Mouse (Mus musculus) thymus, adult 2 months (tissue): ENCODE measurements around the gene Zc3hav1.

ENCODE experiments used
- CTCF ChIP-seq: fragments of 200-500 bp; IDR thresholded peaks from 2 replicates; pipeline ENCODE4 v1.5.1; 2012; ENCODE audit warnings: mild to moderate bottlenecking, control low read depth, low read length, moderate library complexity, borderline replicate concordance; ENCODE audit not compliant: control insufficient read depth, poor library complexity, insufficient read depth; ENCODE audit errors: extremely low read depth
- POLR2A ChIP-seq: fragments of 200-500 bp; IDR thresholded peaks from 2 replicates; pipeline ENCODE4 v1.6.1; 2012; ENCODE audit warnings: mild to moderate bottlenecking, low read length, control low read depth, moderate library complexity; ENCODE audit not compliant: control insufficient read depth, poor library complexity, insufficient read depth; ENCODE audit errors: extremely low read depth

DNA sequence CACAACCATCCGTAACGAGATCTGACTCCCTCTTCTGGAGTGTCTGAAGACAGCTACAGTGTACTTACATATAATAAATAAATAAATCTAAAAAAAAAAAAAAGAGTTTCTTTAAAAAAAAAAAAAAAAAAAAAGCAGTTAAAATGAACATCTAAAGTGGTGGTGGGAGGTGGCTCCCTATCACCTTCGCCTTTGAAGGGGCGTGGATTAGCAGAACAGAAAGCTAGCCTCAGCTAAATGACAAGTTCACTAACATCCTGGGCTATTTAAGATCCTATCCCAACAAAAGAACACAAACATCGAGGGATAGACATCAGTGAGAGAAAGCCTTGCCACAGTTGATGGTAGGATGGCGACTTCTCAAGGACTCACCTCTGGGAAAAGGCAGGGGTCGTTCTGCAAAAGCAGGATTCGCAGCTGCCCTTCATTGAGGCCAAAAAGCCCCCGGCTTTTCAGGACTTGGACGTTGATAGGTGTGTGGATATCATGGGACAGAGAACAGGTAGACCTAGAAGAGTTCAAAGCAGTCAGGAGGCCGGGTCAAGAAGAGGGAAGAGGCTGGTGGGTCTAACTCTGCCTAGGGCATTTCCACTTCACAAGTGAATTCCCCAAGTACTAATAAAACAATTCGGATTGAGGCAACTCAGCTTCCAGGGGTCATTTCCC, 56.7 kb downstream of the Zc3hav1 start:
- TF ChIP-seq CTCF: no peak
- TF ChIP-seq POLR2A: no peak
